Mouse (Mus musculus) hematopoietic stem cell, adult 5-6 weeks (primary cell): Measurements from ENCODE around the gene Irs2. TPM values are rescaled to one million over a fixed set of nuclear protein-coding genes. Genes with fewer than 3 reads are reported as not detected.

ENCODE experiments used
- ATAC-seq, 2 experiments: fragments of 125-278 bp in 1 of 2; replicated peaks in 1 of 2; 2 replicates each; pipeline ENCODE4 v1.8.0; 2016 to 2017; ENCODE audit warnings: inconsistent platforms in 2 of 2, mild to moderate bottlenecking in 2 of 2, moderate number of reproducible peaks in 2 of 2, low read depth in 1 of 2, moderate TSS enrichment in 1 of 2; ENCODE audit not compliant: low FRiP score in 2 of 2, poor library complexity in 2 of 2, severe bottlenecking in 2 of 2, insufficient read depth in 1 of 2, low TSS enrichment in 1 of 2
- total RNA-seq: library from RNA; stranded (forward); fragments of 172-1452, 232-1000 nt; gene quantifications from 2 replicates; pipeline ENCODE4 v1.2.3, GENCODE M21; 2017

The Irs2 gene
- total RNA-seq, 1 experiment from 2014 or later = 11.1 TPM

DNA sequence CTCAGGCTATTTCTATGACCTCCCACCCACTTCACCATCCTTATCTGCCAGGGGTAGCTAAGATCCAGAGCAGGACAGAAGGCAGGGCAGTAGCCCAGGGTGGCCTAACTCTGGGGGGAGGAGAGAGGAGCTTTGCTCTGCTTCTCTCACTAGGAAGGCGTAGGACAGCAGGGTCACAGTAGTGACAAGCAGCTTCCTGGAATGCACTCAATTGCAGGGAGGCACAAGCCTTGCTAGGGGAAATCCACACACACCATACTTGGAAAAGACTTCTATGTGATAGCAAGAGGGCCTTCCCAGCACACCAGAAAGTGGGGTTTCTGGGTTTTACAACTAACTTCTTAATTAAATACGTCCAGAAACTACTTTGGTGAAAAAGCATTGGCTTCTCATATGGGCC, 12.5 kb downstream of the Irs2 start:
- ATAC-seq = no peak

DNA sequence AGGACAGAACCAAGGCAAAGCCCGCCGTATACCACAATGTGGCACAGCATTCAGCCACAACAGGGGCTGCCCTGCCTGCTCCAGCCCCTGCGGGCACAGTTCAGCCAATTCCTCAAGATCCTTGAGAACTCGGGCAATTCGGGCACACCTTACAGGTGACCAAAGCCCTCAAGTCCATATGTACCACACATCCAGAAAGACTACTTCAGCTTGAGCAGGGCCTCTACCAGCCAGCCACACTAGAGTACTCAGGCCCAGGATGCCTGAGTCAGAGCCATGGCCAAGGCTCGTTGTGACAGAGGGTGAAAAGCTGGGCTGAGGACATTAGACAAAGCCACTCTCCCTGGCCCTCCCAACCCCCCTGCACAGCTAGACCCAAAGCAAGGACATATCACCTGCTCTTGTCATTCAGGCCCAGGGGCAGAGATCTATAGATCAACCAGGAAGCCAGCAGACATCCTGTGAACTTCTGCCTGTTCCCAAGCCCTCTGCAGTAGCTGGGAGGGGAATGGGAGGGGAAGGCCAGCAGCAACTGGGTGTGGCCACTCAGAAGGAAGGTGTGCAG, 13.8 kb downstream of the Irs2 start:
- ATAC-seq = no peak

DNA sequence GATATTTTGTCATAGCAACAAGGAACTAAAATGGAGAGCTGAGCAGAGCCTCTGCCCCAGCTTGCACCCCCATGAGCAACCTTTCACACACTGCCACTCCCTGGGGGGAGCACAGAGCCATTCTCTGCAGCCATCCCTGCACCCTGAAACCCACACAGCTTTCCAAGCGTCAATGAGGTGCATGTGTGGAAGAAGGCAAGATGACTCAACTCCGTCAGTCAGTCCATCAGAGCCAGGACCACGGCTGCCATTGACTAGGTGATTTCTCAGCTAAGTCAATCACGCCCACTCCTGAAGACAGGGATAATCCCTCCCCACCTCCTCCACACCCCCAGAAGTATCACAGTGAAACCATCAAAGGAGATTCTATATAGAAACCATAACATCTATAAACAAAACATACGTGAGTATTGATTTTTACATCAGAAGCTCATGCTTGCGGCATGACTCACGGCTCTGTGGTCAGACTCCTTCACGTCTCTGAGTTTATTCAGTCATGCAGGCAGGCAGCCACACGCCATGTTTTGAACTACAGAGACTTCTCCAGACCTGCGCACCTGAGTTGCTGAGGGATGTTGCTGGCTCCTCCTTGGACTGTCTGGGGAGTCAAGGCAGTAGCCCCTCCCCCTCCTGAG, 14.6 kb downstream of the Irs2 start:
- no peak for ATAC-seq

DNA sequence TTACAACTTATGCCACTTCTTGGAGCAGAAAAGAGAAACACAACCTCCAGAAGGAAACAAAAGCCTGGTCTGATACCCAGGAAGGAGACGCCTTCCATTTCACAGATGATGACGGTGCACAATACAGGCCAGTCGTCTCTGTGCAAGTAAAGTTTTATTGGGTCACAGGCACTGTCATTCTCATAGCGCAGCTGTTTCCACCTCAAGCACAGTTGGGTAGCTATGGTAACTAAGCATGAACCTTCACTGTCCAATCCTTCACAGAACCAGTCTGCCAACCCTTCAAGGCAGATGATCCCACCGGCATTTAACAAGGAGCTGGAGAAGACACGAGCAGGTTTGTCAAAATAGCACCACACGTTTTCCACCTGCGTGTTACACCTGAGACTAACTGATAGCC, 16.2 kb downstream of the Irs2 start:
- ATAC-seq = no peak

DNA sequence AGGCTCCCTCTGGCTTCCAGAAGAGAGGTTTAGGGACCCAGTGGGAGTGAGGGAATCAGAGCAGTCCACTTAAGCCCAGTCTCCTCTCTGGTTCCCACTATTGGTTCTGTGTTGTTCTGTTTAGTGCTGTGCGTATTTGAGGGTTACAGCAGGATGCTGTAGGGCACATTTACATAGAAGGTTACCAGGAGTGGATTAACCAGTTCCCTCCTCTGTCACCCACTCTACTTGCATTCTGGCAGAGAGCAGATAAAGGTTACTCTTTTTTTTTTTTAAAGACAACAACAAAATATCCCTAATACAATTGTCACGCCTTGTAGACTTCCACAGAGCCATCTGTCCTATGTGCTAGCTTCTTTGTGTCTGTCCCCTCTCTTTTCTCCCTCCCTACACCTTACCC, 16.9 kb downstream of the Irs2 start:
- ATAC-seq = no peak

DNA sequence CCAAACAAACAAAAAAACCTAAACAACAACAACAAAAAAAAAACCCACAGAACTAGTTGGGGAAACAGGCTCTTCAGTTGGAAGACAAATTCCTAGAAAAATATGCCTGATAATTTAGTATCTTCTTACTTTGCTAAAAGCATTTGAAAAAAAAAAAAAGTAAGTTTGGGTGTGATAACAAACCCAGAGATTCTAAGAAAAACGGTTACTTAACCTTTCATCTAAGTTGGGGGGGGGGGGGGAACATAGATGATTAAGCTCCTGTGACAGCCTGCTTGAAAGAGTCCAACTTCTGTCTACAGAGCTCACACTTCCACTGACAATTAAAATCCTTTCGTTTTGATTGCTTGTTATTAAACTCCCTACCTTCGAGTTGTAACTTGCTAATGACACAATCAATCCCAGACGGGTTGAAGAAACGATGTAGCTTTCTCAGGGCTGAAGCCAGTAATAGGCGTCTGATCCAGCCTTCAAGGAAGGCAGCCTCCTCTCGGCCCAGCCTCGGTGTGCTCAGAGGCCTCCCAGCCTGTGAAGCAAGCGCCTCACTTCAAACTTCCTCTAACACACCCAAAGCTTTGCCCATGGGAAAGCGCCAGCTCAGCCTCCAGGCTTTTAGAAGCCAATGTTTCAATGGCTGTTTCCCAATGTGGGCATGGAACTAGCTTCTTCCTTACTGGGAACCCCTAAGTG, 17.7 kb downstream of the Irs2 start:
- ATAC-seq = peak; percentile 55 to 70; a peak in 2 of 4 replicates

DNA sequence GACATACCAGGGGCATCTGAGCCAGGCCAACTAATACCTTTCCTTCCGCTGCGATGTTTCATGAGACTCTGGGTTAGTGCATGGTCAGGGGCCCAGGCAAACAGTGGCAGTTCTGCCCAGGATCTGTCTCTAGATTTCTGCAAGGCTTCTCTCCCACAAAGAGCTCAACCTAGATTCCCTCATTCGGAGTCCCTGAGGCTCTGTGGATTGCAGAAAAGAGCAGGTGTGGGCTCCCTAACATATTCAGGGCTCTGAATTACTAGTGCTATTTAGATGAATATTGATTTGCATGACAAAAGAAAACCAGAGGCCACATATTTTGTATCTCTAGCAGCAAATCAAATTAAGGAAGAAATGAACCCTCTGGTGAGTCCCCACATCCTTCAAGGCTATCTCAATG, 18.3 kb downstream of the Irs2 start:
- ATAC-seq = no peak

DNA sequence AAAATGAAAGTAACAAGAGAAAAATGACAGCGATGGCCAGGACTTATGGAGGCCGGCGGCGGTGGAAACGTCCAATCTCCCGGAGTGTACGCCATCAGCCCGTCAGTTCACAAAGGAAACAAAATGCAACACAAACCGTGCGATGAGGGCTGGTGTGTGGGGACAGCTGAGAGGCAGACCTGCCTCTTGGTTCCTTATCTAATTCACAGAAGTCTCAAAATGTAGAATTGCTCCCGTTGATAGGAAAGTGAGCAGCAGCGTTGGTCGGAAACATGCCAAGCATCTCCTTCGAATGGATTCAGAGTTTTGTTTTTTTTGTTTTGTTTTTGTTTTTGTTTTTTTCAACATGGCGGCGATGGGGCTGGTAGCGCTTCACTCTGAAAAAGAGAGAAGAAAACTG, 21.6 kb downstream of the Irs2 start:
- no peak for ATAC-seq

DNA sequence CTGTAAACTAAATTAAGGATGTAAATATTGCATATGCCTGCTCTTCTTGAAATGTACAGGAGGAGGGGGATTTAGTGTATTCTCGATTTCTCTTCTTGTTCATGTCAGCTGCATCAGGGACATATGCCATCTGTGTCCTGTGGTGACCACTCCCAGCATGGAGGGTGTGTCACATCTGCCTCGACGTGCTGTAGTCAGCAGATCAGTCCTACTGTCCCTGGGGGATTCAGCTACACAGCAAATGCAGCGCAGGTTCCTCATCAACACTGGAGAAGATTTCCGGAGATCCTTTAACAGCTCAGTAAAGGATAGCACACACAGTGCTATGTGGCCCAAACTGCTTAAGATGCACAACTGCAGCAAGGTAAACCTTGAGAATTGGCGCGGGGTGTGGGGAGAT, 23.2 kb downstream of the Irs2 start:
- no peak for ATAC-seq

DNA sequence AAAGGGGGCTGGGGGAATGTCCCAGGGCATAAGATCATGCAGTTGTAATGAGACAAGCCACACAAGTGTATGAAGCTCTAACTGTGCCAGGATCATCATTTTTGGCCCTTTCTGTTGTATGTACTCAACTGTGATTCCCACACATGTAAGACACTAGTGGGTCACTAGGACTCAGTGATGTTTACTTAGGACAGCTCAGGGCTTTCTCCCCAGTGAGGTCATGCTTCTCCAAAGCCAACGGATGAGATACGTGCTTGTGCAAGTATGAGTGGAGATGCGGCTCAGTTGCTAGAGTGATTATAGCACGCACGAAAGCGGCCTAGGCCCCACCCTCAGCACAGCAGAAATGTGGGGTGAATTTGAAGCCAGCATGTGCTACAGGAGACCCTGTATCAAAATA, 27.4 kb downstream of the Irs2 start:
- no peak for ATAC-seq

DNA sequence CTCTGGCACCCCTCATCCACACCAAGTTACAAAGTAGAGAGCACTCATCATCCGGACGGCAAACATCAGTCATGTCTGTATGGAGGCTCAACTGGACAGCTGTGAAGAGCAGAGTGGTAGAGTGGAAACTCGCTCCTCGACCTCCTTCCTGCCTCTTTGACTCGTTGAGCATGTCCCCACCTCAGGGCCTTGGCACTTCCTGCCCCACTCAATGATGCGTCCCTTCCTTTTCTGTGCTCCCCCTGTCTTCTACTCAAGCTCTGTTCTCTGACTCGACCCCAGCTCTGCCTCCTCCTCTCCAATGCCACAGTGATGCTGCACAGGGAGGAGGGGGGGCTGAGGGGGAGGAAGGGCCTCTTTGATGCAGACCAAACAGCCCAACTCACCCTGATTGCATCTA, 28.3 kb downstream of the Irs2 start:
- ATAC-seq = peak in 1 of 2 experiments; percentile 33; a peak in 1 of 4 replicates

DNA sequence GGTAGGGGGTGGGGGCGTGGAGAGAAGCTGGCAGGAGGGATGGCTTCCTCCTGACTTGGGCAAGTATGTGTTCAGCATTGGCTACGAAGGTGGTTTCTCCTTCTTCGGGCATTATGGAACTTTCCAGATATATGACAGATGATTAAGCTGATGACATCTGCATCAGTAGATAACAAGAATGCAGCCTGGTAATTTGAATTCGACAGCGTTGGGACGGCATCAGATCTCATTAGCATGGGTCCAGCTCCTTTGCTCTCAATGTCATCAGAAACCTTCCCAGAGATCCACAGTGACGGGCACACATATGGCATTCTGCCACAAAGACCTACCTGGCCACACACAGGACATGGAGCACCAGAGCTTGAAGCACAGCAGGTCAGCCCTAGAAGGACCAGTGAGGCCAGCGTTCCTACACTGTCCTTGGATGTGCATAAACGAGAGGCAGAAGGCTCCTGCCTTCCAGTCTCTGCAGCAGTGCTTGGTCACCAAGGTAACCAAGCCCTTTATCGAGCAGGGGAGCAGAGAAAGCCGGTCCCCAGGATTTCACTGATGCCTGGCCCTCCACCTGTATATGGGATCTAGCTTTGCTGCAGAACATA, 29.0 kb downstream of the Irs2 start:
- ATAC-seq = no peak

DNA sequence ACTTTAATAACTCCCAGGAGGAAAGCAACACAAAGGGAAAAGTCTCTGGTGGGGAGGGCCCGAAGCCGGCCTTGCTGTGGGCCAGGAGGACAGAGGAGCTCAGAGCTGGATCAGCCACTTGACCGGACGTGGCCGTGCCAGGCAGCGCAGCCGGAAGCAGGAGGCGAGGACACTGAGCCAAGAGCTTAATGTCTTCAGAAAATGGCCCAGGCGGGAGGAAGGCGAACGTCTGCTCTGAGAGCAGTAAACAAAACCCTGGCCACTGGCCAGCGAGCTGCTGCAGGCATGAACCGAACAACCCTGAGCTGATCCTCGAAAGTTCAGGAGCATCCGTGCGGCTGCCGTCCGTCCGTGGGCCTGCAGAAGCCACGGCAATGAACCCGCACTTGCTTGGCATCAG, 29.9 kb downstream of the Irs2 start:
- ATAC-seq = no peak

DNA sequence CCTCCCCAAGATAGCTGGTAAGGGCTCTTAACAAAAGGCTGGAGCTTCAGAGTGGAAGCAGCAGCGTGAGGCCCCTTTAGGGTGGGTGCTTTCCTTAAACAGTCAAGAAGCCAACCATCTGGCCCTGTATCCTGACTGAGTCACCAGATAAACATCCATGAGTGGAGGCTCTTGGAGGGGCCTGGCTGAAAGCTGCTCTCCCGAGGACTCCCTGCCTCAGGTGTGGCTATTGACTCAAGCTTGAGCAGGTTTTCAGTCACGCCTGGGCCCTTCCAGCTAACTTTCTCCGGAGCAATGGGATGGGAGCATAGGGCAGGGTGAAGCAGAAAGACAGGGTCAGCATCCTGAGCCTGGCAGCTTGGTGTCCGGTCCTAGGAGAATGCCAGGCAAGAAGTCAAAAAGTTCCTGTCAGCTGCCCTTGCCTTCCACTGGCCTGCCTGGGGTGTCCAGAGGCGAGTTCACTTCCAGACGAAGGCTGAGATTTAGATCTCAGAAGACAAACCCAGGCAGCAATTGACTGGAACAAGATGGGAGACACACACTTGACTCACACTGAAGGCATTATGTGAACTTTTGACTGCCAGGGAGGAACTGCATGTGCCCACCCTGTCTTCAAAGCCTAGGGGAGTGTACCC, 30.4 kb downstream of the Irs2 start:
- ATAC-seq = peak in 1 of 2 experiments; percentile 46; a peak in 1 of 4 replicates

DNA sequence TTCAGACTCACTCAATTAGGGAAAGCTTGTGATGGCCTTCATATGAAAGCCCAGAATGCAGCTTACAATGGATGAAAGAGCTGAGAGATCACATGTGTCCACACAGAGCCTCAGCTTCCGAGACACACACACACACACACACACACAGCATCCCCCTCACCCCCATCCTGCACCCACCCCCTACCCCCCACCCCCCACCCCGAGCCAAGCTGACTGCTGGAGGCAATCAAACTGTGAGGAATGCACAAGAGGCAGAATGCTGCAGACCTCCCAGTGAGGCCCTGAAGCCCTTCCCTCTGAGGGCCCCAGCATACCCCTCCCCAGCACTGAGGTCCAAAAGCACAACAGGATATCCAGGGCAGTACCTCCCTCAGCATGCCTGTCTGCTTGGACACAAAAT, 33.6 kb downstream of the Irs2 start:
- no peak for ATAC-seq

DNA sequence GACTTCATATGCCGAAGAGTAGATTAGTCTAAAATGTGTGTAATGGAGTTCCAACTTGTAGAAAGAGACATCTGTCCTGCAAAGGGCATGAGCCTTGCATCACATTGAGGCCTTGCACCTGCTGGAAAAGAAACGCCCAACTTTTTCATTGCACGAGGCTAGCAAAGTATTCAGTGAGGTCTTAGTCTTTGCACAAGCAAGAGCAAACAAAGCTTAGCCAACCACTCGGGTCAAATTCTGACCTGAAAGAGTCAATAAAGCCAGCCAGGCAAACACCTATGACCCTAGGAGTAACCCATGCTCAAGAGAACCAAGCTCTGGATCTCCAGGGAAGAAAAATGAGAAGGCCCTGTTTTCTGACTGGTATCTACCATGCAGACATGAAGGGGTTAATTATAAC, 34.1 kb downstream of the Irs2 start:
- ATAC-seq = no peak

DNA sequence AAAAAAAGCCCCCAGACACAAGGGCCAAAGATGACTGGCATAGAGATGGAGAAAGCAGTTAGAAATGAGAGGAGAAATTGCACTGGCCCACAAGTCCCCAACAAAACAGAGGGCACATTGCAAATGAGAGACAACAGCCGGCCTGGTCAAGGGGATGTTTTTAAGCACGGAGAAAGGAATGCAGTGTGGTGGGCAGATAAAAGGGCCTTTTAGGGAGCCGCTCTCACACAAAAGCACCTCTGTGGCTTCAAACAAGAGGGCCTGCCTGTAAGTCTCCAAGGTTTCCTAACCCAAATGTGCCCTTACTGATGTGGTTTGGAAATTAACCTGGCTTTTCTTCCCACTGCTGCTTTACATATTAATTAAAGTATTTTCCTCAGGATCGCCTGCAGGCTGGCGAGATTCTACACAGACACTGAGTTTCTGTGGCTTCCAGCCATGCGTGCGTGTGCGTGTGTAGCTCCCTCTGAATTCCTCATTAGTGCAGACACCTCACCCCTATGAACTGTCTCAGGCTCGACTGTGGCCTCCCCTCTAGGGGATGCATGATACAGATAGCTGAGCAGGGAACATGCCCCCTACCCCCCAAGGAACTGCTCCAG, 35.3 kb downstream of the Irs2 start:
- no peak for ATAC-seq

DNA sequence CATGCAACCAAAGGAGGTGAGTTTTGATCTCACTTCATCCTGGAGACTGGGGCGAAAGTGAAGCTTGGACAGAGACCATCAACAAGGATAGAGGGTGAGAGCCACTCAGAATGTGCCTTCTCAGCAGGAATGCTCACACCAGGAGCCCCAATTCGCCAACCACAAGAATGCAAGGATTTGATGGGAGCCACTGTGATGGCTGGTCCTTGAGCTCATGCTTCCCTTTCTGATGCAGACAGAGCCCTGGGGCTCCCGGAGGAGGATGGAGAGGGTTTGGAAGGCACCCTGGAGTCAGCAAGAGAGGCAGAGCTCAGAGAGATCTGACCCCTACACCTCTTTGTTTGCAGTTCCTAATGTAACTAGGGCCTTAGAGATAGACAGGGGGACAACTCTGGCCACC, 36.3 kb downstream of the Irs2 start:
- ATAC-seq = no peak
